Mouse (Mus musculus) thymus, adult 2 months (tissue): ENCODE data around the gene Ece1.

Experiments
- CTCF ChIP-seq: fragments of 200-500 bp; IDR thresholded peaks from 2 replicates; pipeline ENCODE4 v1.5.1; 2012; ENCODE audit warnings: mild to moderate bottlenecking, control low read depth, low read length, moderate library complexity, borderline replicate concordance; ENCODE audit not compliant: control insufficient read depth, poor library complexity, insufficient read depth; ENCODE audit errors: extremely low read depth
- POLR2A ChIP-seq: fragments of 200-500 bp; IDR thresholded peaks from 2 replicates; pipeline ENCODE4 v1.6.1; 2012; ENCODE audit warnings: mild to moderate bottlenecking, low read length, control low read depth, moderate library complexity; ENCODE audit not compliant: control insufficient read depth, poor library complexity, insufficient read depth; ENCODE audit errors: extremely low read depth

- TF ChIP-seq CTCF (no peak), POLR2A (no peak)
Observed at GRCm38 (mm10) chr4:137881445-137881844, 19.4 kb downstream of the Ece1 start.
